Mouse (Mus musculus): ENCODE measurements around the gene Msx2. TPM values are rescaled to one million over a fixed set of nuclear protein-coding genes. Genes with fewer than 3 reads are reported as not detected.

Msx2 gene
- polyA plus RNA-seq, 1 experiment = 3.1 TPM

GRCm38 (mm10) chr13:53463037-53463436 is 9.8 kb downstream of the Msx2 start:
- Histone ChIP-seq H3K9me3 (replicated peaks; ENCODE audit: control insufficient read depth, insufficient read depth, low read length, poor library complexity, severe bottlenecking) (no peaks in the 10 kb centered on the region), H3K27ac (ENCODE audit: insufficient read depth, low read length) (no peak overlapping the region), H3K4me1 (ENCODE audit: control insufficient read depth, insufficient read depth, low read length) (peaks cover 2% of the 10 kb centered on the region), H3K4me3 (ENCODE audit: low read depth, low read length) (no peak overlapping the region), H3K36me3 (ENCODE audit: control insufficient read depth, insufficient read depth, low read length, poor library complexity, severe bottlenecking) (no peaks in the 10 kb centered on the region), H3K9ac (ENCODE audit: low read depth, poor library complexity, severe bottlenecking) (no peak overlapping the region), H3K27me3 (ENCODE audit: control insufficient read depth, insufficient read depth, low read length, poor library complexity, severe bottlenecking) (peaks cover 27% of the 10 kb centered on the region)
- TF ChIP-seq CTCF (IDR thresholded peaks at IDR 0.05; ENCODE audit: low read depth, low read length) = no peak
- no peak for TF ChIP-seq POLR2A (IDR thresholded peaks at IDR 0.05; ENCODE audit: insufficient read depth, low read length)
- TF ChIP-seq EP300 (IDR thresholded peaks at IDR 0.05; ENCODE audit: insufficient read depth, low read depth, low read length) = no peak

DNA sequence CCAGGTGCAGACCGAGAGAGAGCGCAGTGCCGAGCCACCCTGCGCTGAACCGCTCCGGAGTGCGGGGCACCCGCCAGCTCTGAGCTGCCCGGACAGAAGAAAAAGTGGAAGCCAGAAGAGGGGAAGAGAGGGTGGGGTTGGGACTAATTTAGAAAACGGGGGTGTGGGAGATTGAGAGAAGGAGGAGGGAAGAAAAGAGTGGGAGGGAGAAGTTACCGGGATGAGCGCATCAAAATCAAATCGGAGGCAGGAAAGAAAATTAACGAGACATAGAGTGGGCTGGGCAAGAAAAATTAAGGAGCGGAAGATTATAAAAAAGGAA is 10.3 kb downstream of the Msx2 start:
- Histone ChIP-seq H3K36me3 (ENCODE audit: control insufficient read depth, insufficient read depth, low read length, poor library complexity, severe bottlenecking) (no peaks in the 10 kb centered on the region), H3K4me3 (ENCODE audit: low read depth, low read length) (peak overlapping the region; percentile 20), H3K27ac (ENCODE audit: insufficient read depth, low read length) (no peak overlapping the region), H3K27me3 (ENCODE audit: control insufficient read depth, insufficient read depth, low read length, poor library complexity, severe bottlenecking) (peaks cover 27% of the 10 kb centered on the region), H3K4me1 (ENCODE audit: control insufficient read depth, insufficient read depth, low read length) (peaks cover 2% of the 10 kb centered on the region), H3K9me3 (replicated peaks; ENCODE audit: control insufficient read depth, insufficient read depth, low read length, poor library complexity, severe bottlenecking) (no peaks in the 10 kb centered on the region), H3K9ac (ENCODE audit: low read depth, poor library complexity, severe bottlenecking) (peak overlapping the region; percentile 18)
- TF ChIP-seq CTCF (IDR thresholded peaks at IDR 0.05; ENCODE audit: low read depth, low read length) (no peak), POLR2A (IDR thresholded peaks at IDR 0.05; ENCODE audit: insufficient read depth, low read length) (no peak), EP300 (IDR thresholded peaks at IDR 0.05; ENCODE audit: insufficient read depth, low read depth, low read length) (no peak)

DNA sequence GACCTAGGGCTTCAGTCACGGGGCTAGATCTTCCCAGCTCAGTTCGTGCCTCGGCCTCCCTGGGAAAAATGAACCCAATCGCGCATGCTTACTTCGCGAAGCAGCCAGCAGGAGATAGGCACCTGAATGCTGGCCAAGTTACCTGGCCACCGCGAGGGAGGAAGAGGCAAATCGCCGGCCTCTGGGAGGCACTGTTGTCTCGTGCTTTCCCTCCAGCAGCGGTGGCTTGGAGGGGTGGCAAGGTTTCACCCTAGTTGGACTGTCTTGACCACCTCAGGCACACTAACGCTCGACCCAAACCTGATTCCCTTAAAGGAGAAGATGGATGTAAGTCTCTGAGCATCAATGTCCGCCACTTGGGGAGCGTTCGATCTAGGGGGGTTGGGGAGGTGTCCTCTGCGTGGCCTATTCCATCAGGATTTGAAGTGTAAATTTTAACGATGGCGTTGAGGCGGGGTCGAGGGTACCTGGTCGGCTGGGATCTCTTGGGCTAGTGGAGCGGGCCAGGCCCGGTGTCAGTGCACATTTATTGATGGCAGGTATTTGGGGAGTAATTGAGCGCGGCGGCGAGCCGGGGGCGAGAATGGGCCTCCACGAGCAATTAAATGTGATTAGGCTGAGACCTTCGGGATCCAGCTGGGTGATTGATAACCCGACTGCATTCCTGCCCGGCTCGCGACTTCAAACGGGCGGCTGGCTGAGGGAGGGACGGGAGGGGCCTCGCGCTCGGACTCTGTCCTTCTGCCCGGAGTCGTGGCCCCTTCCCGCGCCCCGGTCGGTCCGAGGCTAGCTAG is 10.8 kb downstream of the Msx2 start:
- H3K36me3 ChIP-seq (ENCODE audit: control insufficient read depth, insufficient read depth, low read length, poor library complexity, severe bottlenecking) = no peaks in the 10 kb centered on the region
- peaks cover 2% of the 10 kb centered on the region for H3K4me1 ChIP-seq (ENCODE audit: control insufficient read depth, insufficient read depth, low read length)
- no peak overlapping the region for H3K27ac ChIP-seq (ENCODE audit: insufficient read depth, low read length)
- H3K4me3 ChIP-seq (ENCODE audit: low read depth, low read length) = peak overlapping the region; percentile 20
- no peaks in the 10 kb centered on the region for H3K9me3 ChIP-seq (replicated peaks; ENCODE audit: control insufficient read depth, insufficient read depth, low read length, poor library complexity, severe bottlenecking)
- peaks cover 27% of the 10 kb centered on the region for H3K27me3 ChIP-seq (ENCODE audit: control insufficient read depth, insufficient read depth, low read length, poor library complexity, severe bottlenecking)
- 0 out of 2 replicates have a peak, but pooled peaks have one; percentile 51 for TF ChIP-seq EP300 (IDR thresholded peaks at IDR 0.05; ENCODE audit: insufficient read depth, low read depth, low read length)
- peak; percentile 82 for TF ChIP-seq CTCF (IDR thresholded peaks at IDR 0.05; ENCODE audit: low read depth, low read length)
- TF ChIP-seq POLR2A (IDR thresholded peaks at IDR 0.05; ENCODE audit: insufficient read depth, low read length) = no peak
- peak overlapping the region; percentile 18 for H3K9ac ChIP-seq (ENCODE audit: low read depth, poor library complexity, severe bottlenecking)

DNA sequence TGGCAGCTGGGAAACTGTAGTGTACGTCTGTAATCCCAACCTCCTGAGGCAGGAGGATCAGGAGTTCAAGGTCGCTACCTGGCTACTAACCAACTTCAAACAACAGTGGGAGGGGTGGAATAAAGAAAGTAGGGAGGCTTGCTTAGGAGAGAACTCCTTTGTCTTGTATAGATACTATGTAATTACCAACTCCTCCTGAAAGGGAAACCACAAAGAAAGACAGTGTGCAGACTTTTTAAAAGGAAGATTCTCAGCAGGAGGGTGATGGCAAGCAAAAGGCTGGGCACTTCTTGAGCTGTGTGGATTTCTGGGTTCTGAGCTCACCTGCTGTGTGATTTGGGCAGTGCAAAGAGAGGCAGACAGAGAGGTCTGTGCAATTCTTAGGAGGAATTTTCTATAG is 11.5 kb downstream of the Msx2 start:
- peaks cover 2% of the 10 kb centered on the region for H3K4me1 ChIP-seq (ENCODE audit: control insufficient read depth, insufficient read depth, low read length)
- no peak overlapping the region for H3K4me3 ChIP-seq (ENCODE audit: low read depth, low read length)
- peaks cover 25% of the 10 kb centered on the region for H3K27me3 ChIP-seq (ENCODE audit: control insufficient read depth, insufficient read depth, low read length, poor library complexity, severe bottlenecking)
- no peaks in the 10 kb centered on the region for H3K36me3 ChIP-seq (ENCODE audit: control insufficient read depth, insufficient read depth, low read length, poor library complexity, severe bottlenecking)
- H3K27ac ChIP-seq (ENCODE audit: insufficient read depth, low read length) = no peak overlapping the region
- no peak overlapping the region for H3K9ac ChIP-seq (ENCODE audit: low read depth, poor library complexity, severe bottlenecking)
- no peaks in the 10 kb centered on the region for H3K9me3 ChIP-seq (replicated peaks; ENCODE audit: control insufficient read depth, insufficient read depth, low read length, poor library complexity, severe bottlenecking)
- 0 out of 2 replicates have a peak, but pooled peaks have one; percentile 28 for TF ChIP-seq EP300 (IDR thresholded peaks at IDR 0.05; ENCODE audit: insufficient read depth, low read depth, low read length)
- TF ChIP-seq CTCF (IDR thresholded peaks at IDR 0.05; ENCODE audit: low read depth, low read length) = no peak

GRCm38 (mm10) chr13:53458766-53459165 is 14.1 kb downstream of the Msx2 start:
- Histone ChIP-seq H3K9ac (ENCODE audit: low read depth, poor library complexity, severe bottlenecking) (no peak overlapping the region), H3K36me3 (ENCODE audit: control insufficient read depth, insufficient read depth, low read length, poor library complexity, severe bottlenecking) (no peaks in the 10 kb centered on the region), H3K4me1 (ENCODE audit: control insufficient read depth, insufficient read depth, low read length) (peaks cover 2% of the 10 kb centered on the region), H3K9me3 (replicated peaks; ENCODE audit: control insufficient read depth, insufficient read depth, low read length, poor library complexity, severe bottlenecking) (no peaks in the 10 kb centered on the region), H3K27me3 (ENCODE audit: control insufficient read depth, insufficient read depth, low read length, poor library complexity, severe bottlenecking) (peaks cover 9% of the 10 kb centered on the region), H3K4me3 (ENCODE audit: low read depth, low read length) (no peak overlapping the region), H3K27ac (ENCODE audit: insufficient read depth, low read length) (no peak overlapping the region)
- TF ChIP-seq EP300 (IDR thresholded peaks at IDR 0.05; ENCODE audit: insufficient read depth, low read depth, low read length) (no peak), CTCF (IDR thresholded peaks at IDR 0.05; ENCODE audit: low read depth, low read length) (no peak), POLR2A (IDR thresholded peaks at IDR 0.05; ENCODE audit: insufficient read depth, low read length) (no peak)
